Mouse (Mus musculus): ENCODE results near the gene Traf6. TPM values are rescaled to one million over a fixed set of nuclear protein-coding genes. Genes with fewer than 3 reads are reported as not detected.

The Traf6 gene
- 10 to 100 TPM; 17.0 to 18.1 TPM for total RNA-seq (2021)
- long read RNA-seq, experiment 1, full-length matches to known transcripts, result 1 of 6 reads
- long read RNA-seq, experiment 1, partial matches to known transcripts, result 1 of 6 reads
- long read RNA-seq, experiment 1, other reads (novel, unspliced or antisense), result 4 of 6 reads
- long read RNA-seq, experiment 2, partial matches to known transcripts, result 0 of 2 reads
- long read RNA-seq, experiment 2, other reads (novel, unspliced or antisense), result 2 of 2 reads

DNA sequence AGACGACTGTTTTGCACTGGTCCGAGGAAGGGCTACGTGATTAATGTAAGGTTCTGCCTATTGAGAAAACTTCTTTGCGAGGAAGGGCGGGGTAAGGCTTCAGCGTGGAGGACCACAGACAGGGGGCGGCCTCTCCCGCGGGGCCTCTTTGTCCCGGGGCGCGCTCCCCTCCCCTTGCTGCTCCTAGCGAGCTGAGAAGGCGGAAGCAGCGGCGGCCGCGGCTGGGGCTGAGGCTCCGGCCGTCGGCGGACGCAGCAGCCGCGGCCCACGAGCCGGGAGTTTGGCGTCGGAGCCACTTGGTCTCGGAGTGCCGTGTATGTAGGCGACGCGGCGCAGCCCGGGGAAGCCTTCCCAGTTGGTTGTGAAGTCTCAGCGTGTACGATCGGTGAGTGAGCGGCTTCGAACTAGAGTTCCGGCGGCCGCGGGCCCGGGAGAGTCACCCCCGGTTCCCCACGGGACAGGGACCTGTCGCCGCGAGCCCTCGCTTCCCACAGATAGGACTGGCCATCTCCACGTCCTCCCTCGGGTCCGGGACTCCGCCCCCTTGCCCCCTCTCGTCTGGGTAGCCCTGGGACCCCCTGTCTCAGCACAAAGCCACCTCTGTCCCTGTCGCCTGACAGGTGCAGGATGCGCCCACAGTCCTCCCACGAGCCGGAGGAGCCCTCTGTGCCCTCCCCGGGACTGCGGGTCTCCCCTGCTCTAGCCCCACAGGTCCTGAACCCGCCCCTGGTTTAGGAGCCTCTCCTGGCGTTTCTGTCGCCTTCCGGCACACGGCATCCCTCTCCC is at the start of gene Traf6:
Gene Traf6 (plus strand): TSS at position 194 of the 786 bp plus-strand sequence.
- DNase-seq, result peak; percentile 95

DNA sequence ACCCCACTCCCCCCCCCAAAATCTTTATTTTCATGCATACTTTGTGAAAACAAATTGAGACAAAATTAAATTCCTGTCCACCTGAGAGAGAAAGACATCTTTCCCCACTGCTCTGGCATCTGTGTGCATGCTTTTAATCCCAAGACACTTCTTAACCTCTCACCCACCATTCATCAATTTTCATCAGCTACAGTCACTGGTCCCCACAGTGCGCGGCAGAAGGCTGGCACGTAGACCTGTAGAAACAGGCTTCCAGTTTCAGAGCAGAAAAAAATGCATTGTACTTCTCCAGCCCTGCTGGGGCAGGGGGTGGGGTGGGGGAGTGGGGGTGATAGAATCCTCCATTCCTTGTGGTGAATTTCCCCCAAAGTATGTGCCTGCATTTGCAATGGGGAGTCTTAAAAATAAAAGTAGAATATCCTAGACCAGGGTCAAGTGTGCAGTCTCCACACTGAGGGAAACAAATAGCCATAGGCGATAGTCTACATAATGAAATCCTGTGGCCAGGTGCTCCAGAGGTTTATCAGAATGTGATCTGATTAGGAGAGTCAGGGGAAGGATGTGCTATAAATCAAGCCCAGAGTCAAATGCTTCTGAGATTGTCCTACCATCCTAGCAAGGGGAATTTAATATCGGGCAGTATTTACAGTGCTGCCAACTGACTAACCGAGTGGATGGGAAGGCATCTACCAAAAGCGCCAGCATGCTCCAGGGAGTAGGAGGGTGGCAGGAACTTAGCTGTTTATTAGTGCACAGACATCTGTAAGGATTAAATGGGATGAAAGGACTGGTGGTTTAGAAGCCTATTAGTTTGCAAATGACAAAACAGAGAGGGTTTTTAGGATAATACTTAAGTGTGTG is 39.0 kb upstream of the Traf6 start:
- DNase-seq, result no peak

DNA sequence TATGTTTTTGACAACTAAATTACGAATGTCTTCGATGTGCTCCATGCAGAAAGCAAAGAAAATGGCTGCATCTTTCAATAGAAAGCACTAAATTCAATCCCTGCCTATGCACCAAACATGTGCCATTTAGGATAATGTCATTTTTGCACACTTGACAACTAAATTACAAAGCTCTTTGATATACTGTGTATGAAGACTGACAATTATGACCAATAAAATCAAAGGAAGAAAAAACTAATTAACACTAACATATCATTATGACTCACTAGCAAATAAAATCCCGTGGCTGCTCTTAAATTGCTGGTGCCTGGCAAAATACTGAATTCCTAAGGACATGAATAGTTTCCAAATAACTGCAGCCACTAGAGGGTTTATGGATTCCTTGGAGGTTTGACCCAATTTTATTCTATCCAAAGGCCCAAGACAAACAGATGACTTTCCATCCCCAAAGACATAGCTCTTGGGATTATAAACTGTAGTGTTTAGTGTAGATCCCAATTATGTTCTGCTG is 38.3 kb upstream of the Traf6 start:
- DNase-seq, result no peak

DNA sequence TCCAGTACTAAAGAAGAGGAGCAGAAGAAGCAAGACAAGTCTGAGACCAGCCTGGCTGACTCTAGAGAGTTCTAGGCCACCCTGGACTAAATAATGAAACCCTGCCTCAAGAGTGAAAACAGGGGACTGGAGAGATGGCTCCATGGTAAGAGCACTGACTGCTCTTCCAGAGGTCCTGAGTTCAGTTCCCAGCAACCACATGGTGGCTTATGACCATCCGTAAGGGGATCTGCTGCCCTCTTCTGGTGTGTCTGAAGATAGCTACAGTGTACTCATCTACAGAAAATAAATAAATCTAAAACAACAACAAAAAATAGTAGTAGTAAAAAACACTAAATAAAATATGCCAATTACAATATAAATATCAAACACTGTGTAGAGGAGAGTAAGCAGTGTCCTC is 32.4 kb upstream of the Traf6 start:
- DNase-seq, result no peak

DNA sequence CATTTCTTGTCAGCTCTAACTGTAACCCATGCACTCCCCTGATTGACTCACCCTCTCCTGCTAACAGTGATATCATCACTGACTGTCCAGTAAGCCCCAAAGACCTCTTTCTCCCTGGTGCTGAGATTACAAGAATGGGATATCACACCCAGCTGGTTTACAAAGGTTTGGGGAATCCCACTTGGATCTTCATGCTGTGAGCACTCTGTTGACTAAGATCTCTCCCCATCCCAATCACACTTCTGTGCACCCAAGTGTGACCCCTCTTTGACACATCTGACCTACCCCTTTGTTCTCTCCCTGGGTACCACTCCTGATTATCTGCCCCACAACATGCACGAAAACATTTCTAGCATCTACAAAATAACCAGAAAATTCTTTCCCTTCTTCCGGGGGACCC is 29.9 kb upstream of the Traf6 start:
- DNase-seq, result no peak

DNA sequence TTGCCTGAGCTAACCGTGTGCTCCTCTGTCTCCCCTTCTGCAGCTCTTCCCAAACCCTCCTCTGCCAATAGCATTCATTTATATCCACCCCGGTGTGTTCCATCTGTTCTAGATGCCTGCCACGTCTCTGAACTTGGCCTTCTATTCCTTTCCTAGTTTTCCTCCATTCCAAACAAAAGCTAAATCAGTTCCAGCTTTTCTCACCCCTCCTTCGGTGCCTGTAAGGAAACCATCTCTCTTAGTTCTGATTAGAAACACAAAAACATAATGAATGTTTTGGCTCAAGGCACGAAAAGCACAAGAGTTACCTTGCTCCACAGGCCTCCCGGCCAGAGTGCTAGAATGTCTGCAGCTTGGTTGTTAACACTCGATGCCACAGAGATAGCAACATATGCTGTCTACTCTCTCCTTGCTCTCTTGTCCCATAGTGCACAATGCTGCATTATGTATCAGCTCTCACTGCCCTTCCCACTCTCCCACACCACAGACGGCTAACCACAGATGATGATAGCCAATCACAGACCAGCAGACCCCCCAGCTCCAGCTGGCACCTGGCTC is 29.0 kb upstream of the Traf6 start, which contains the start of the genes Rag1 and B230118H07Rik:
Gene Rag1 (minus strand): TSS at position 388 of the 558 bp plus-strand sequence.
Gene B230118H07Rik (minus strand): TSS at position 419 of the 558 bp plus-strand sequence.
- DNase-seq, result no peak

DNA sequence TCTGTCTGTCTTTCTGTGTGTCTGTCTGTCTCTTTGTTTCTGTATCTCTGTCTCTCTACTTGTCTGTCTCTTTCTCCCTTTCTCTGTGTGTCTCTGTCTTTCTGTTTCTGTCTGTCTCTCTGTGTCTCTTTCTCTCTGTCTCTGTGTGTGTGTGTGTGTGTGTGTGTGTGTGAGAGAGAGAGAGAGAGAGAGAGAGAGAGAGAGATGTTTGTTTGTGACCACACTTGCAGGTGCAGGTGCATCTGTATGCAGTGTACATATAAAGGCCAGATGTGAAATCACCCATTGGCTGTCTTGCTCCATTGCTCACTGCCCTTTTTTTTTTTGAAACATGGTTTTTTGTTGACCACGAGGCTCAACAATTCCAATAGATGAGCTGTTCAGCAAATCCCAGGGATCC is 27.8 kb upstream of the Traf6 start:
- DNase-seq, result no peak

DNA sequence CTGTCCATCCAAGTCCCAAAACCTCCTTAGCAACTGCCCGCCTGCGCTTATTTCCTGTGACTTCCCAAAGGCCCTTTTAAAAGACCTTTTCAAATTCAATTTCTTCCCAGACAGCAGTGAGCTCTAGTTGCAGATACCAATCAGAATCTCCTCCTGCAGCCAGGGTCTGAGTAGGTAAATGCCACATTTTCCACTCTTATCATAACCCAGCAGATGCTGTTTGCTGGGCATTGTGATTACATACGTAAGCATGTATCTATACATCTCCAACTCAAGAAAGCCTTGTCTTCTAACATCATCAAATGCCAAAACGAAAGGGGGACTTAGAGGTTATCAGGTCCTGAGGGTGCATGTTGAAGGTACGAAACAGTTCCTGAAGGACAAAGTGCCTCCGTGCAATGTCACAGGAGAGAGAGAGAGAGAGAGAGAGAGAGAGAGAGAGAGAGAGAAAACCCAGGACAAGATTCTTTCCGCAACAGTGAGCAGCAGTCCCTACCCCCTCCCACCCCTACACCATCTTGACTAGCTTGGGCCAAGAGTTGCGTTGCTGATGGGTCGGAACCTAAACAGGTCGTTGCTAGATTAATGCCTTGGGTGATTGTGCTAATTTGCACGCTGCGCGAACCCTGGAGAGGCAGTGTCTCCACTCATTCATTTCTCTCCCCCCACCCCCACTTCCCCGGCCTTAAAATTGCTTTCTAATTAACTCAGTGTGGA is 25.9 kb upstream of the Traf6 start:
- peak; percentile 5 for DNase-seq

DNA sequence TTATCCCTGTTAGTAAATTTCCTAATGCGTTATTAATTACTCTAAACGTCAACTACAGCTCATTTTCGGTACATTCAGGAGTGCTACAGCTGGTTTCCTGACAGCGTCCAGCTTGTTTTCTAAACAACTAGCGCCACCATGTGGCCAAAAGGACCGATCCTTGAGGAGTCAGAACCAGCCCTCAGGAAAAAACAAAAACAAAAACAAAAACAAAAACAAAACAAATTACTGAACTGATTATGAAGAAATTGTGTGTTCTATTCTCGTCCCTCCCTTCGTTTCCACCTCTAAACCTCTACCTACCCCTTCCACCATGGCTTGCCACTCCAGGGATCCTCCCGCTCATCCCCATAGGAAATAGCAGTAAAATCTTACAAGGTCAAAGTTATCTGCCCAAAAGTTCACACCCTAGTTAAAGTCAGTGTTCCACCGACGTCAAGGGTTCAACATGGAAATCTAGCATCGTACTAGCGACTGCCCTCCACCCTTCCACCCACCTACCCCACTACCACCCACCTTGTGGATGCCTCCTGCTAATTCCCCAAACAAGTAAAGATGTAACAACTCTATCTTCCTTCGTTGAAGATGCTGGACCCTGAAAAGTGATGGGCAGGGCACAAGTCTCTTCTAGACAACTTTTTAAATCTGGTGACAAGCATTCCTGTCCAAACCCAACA is 25.2 kb upstream of the Traf6 start:
- DNase-seq, result peak; percentile 86

DNA sequence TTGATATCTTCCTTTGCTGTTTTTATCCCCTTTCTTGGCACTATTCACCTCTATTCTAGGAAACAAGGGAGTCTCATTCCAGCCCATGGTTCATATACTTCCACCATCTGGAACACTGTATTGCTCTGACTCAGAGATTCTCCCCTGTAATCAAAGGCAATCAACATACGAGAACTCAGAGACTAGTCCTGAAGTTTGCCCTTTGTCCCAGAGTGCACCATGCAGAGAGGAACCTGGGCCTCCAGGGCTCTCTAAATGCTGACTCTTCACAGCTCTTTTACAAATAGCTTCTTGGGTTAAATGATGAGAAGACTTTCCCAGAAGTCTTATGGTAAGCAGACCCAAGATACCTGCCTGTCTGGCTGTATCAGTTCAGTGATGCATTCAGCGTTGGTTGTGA is 17.7 kb upstream of the Traf6 start:
- DNase-seq, result no peak

DNA sequence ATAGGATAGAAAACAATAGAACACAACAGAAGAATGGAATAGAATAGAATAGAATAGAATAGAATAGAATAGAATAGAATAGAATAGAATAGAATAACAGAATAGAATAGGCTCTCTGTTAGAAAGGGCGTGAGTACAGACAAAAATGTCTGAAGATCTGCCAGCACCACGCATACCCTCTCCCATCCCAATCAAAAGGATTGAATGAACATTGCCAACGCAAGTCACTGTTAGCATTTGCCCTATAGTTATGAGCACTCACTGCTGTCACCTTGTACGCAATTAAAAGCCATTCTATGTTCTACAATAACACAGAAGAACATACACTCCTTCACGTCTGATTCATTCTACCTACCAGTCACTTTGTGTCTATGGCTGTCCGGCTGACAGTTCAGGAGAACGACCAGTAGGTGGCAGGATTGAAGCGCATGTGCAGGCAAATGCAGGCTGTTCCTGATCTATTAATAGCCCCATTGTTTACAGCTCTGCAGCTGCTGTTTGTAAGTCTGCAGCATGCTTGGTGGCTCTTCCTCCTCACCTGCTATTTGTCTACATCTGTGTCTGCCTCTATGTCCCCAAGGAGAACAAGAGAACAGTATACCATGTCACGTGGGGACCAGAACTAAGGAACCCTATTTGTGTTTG is 13.0 kb upstream of the Traf6 start:
- DNase-seq, result peak; percentile 83

DNA sequence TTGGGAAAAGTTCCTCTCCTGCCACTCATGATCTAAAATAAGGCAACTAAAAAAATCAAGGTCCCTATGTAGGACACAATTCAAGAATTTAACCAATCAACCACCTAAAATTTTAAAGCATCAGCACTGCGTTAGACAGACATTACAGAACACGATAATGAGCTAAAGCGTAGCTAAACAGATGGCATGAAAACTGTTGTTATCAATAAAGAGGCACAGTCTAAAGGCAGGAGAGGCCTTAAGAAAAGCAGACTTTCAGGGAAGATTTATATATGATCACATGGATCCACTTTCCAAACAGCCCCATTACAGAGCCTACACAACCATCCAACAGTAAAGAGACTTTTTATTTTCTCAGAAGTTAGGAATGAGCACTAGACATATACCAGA is 12.5 kb upstream of the Traf6 start:
- DNase-seq, result no peak

DNA sequence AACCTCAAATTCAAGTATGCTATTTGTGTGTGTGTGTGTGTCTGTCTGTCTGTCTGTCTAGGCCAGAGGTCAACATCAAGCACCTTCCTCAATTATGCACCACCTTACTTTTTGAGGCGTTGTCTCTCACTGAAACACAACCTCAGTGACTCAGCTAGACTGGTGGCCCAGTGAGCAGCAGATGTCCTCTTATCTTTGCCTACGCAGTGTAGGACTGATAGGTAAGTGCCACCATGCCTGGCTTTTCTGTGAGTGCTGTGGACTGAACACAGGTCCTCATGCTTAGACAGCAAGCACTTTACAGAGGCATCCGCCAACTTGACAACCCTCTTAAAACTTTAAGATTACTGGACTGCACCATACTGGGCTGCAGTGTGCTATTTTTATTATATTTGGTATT is 9.5 kb upstream of the Traf6 start:
- no peak for DNase-seq

DNA sequence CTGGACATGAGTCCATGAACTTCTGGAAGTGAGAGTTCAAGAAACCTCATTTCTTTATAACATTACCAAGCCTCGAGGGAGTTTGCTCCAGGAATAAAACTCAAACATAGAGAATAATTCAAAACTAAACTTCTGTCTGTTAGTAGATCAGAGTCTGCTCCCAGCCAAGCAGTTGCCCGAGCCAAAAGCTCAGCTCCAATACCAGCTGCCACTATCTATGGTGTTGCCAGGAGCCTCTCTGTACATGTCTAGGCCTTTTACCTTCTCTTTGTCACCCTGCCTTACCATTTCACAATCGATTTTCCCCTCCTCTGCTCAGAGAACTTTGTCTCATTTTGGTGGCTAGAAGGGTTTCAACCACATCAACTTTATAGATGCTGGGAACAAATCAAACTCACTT is 4.7 kb upstream of the Traf6 start:
- no peak for DNase-seq

DNA sequence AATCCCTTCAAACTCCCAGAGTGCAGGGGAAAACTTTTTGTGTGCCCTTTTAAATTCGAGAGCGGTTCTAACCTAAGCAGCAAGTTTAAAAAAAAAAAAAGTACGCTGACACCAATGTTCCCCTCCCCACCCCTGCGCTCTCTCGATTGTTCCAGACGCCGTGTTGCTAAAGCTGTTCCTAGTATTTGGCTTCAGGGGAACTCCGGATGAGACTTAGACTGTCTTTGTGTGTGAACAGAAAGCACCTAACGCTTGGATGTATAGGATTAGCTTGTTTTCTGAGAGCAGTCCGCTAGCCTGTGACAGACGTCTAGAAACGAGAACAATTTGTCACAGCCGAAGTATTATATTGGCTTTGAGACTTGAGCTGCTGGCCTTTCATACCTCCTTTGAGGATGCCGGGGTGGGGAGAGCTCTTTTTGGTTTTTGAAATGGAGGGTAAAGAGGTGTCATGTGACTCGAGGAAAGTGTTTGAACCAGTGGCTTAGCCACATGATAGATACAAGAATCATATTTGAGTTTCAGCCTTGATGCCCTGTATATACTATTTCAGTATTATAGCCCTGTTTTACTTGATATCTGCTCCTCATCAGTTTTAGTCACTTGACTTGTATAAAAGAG is 1.0 kb downstream of the Traf6 start:
- peak; percentile 6 for DNase-seq

DNA sequence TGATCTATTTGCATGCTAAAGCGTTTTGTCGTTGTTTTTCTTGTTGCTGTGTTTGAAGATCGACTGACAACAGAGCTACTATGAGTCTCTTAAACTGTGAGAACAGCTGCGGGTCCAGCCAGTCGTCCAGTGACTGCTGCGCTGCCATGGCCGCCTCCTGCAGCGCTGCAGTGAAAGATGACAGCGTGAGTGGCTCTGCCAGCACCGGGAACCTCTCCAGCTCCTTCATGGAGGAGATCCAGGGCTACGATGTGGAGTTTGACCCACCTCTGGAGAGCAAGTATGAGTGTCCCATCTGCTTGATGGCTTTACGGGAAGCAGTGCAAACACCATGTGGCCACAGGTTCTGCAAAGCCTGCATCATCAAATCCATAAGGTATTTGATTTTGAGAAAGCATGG is 6.2 kb downstream of the Traf6 start:
- peak; percentile 49 for DNase-seq

DNA sequence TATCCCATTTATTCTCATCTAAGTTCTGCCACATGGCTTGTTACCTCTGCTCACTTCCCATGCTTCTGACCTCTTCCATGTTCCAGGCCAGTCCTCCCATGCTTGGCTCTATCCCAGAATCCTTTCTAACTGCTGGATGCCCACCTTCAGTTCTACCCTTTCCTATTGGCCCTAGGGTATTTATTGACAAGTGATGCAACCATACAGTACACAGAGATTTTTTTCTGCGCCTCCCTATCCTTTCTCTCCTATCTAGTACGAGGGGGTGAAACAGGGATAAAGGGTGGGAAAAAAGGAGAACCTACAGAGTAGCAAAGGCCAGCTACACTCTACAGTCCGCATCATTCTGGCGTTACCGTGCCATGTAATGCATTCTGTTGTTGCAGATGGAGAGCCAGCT is 9.8 kb downstream of the Traf6 start:
- no peak for DNase-seq

DNA sequence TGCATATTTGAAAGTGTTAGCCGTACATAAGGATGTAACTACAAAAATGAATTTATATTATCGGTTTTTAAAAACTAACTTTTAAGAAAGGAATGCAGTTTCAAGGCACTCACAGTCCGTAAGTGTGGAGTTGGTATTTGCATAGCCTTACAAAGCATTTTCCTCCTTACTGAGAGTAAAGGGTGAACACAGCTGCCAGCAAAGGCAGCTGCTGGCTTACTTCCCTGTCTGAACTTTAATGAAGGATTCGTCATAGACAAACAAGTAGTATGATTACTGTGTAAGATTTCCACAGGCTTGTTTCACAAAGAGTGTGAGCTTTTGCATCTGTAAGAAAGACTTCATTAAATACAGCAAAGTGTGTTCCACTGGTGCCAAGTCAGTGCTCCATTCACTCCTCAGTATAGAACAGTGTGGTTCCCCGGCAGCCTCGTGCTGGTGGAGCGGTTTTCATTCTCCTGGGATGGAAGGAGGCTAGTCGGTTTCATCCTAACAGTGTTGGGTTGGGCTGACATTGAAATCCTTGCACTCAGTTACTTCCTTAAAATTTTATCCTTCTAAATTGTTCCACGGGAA is 12.1 kb downstream of the Traf6 start:
- peak; percentile 13 for DNase-seq

DNA sequence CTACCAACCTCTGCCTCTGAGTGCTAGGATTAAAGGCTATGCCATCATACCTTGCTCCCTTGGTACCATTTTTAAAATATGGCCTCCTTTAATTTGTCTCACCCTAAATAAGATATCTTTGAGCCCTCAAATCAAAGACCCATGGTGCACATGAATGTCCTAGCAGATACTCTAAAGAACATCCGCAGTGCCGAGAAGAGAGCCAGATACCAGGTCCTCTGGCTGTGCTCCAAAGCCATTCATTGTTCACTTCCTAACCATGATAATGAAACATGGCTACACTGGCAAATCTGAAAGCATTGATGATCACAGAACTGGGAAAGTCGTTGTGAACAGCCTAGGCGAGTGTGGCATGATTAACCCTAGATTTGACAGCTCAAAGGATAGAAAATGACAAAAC is 14.8 kb downstream of the Traf6 start:
- DNase-seq, result no peak
